Mouse (Mus musculus) MEL (cell line): ENCODE data around the gene Gm10277. TPM values are rescaled to one million over a fixed set of nuclear protein-coding genes. Genes with fewer than 3 reads are reported as not detected.

Experiments
- DNase-seq: peaks from one replicate; pipeline ENCODE4 v3.0.0; 2011; ENCODE audit warnings: low read depth, low spot score
- H3K27ac ChIP-seq: 2 replicates; pipeline ENCODE4 v1.5.1; 2012; ENCODE audit warnings: low read depth, mild to moderate bottlenecking, control low read depth, low read length, moderate library complexity; ENCODE audit not compliant: control insufficient read depth
- H3K27me3 ChIP-seq, 2 experiments: fragments of 150-350 bp in 1 of 2; sonication (generic) in 1 of 2; 2 replicates each; pipeline ENCODE4 v1.6.1; 2012; ENCODE audit warnings: low read length in 2 of 2, mild to moderate bottlenecking in 2 of 2, improper control_type of control experiment in 1 of 2, moderate library complexity in 1 of 2; ENCODE audit not compliant: insufficient read depth in 2 of 2, control insufficient read depth in 1 of 2
- H3K36me3 ChIP-seq, 2 experiments: 2 replicates each; pipeline ENCODE4 v1.6.1; 2012 to 2014; ENCODE audit warnings: low read length in 2 of 2, improper control_type of control experiment in 1 of 2, inconsistent platforms in 1 of 2, mild to moderate bottlenecking in 1 of 2; ENCODE audit not compliant: insufficient read depth in 2 of 2, control insufficient read depth in 1 of 2
- H3K4me1 ChIP-seq, 2 experiments: fragments of 150-350 bp in 1 of 2; sonication (generic) in 1 of 2; 2 replicates each; pipeline ENCODE4 v1.6.1; 2012; ENCODE audit warnings: low read length in 2 of 2, improper control_type of control experiment in 1 of 2, mild to moderate bottlenecking in 1 of 2; ENCODE audit not compliant: insufficient read depth in 2 of 2, control insufficient read depth in 1 of 2
- H3K4me3 ChIP-seq, 2 experiments: fragments of 150-350 bp in 1 of 2; sonication (generic) in 1 of 2; 2 replicates each; pipeline ENCODE4 v1.5.1; 2012; ENCODE audit warnings: low read depth in 2 of 2, low read length in 2 of 2, mild to moderate bottlenecking in 2 of 2, moderate library complexity in 2 of 2, control low read depth in 1 of 2, improper control_type of control experiment in 1 of 2; ENCODE audit not compliant: control insufficient read depth in 1 of 2, insufficient read depth in 1 of 2
- H3K79me2 ChIP-seq: 2 replicates; pipeline ENCODE4 v1.6.1; 2012; ENCODE audit warnings: mild to moderate bottlenecking, low read length, moderate library complexity; ENCODE audit not compliant: control insufficient read depth, poor library complexity, insufficient read depth
- H3K9ac ChIP-seq: 2 replicates; pipeline ENCODE4 v1.6.1; 2012; ENCODE audit warnings: low read depth, mild to moderate bottlenecking, control low read depth, low read length, moderate library complexity; ENCODE audit not compliant: control insufficient read depth, poor library complexity, severe bottlenecking
- H3K9me3 ChIP-seq: fragments of 150-350 bp; sonication (generic); replicated peaks from 2 replicates; pipeline ENCODE4 v1.6.1; 2012; ENCODE audit warnings: mild to moderate bottlenecking, low read length, improper control_type of control experiment, moderate library complexity; ENCODE audit not compliant: insufficient read depth
- BHLHE40 ChIP-seq: IDR thresholded peaks from 2 replicates; pipeline ENCODE4 v1.6.1; 2012; ENCODE audit warnings: low read depth, mild to moderate bottlenecking, inconsistent platforms, low read length, improper control_type of control experiment, borderline replicate concordance
- CHD1 ChIP-seq: IDR thresholded peaks from 2 replicates; pipeline ENCODE4 v1.6.1; 2012; ENCODE audit warnings: low read depth, mild to moderate bottlenecking, inconsistent platforms, low read length, improper control_type of control experiment
- CHD2 ChIP-seq: IDR thresholded peaks from 2 replicates; pipeline ENCODE4 v1.6.1; 2011; ENCODE audit warnings: low read length, improper control_type of control experiment
- CTCF ChIP-seq, 3 experiments: IDR thresholded peaks in 2 of 3; conservative IDR thresholded peaks in 1 of 3; 2 replicates each; pipeline ENCODE4 v1.5.1; 2011 to 2012; ENCODE audit warnings: low read length in 3 of 3, low read depth in 2 of 3, mild to moderate bottlenecking in 2 of 3, improper control_type of control experiment in 1 of 3, inconsistent platforms in 1 of 3, mixed read lengths in 1 of 3, moderate library complexity in 1 of 3; ENCODE audit not compliant: control insufficient read depth in 1 of 3, insufficient read depth in 1 of 3, poor library complexity in 1 of 3, severe bottlenecking in 1 of 3
- E2F4 ChIP-seq: IDR thresholded peaks from 2 replicates; pipeline ENCODE4 v1.6.1; 2011; ENCODE audit warnings: low read depth, low read length, improper control_type of control experiment, borderline replicate concordance
- ELF1 ChIP-seq: IDR thresholded peaks from 2 replicates; pipeline ENCODE4 v1.6.1; 2014; ENCODE audit warnings: low read depth, mild to moderate bottlenecking, inconsistent platforms, low read length, improper control_type of control experiment, moderate library complexity
- EP300 ChIP-seq, 2 experiments: IDR thresholded peaks; 2 replicates each; pipeline ENCODE4 v1.6.1; 2011; ENCODE audit warnings: improper control_type of control experiment in 2 of 2, low read length in 2 of 2, low read depth in 1 of 2, mild to moderate bottlenecking in 1 of 2
- ETS1 ChIP-seq: IDR thresholded peaks from 2 replicates; pipeline ENCODE4 v1.6.1; 2012; ENCODE audit warnings: low read depth, mild to moderate bottlenecking, inconsistent platforms, low read length, improper control_type of control experiment, moderate library complexity
- GABPA ChIP-seq: IDR thresholded peaks from 2 replicates; pipeline ENCODE4 v1.6.1; 2012; ENCODE audit warnings: low read depth, mild to moderate bottlenecking, inconsistent platforms, low read length, improper control_type of control experiment, moderate library complexity
- GATA1 ChIP-seq: IDR thresholded peaks from 2 replicates; pipeline ENCODE4 v1.6.1; 2011; ENCODE audit warnings: low read depth, low read length, improper control_type of control experiment
- HCFC1 ChIP-seq: IDR thresholded peaks from 2 replicates; pipeline ENCODE4 v1.6.1; 2012; ENCODE audit warnings: low read depth, mild to moderate bottlenecking, inconsistent platforms, low read length, improper control_type of control experiment, moderate library complexity
- JUND ChIP-seq: IDR thresholded peaks from 2 replicates; pipeline ENCODE4 v1.6.1; 2011; ENCODE audit warnings: low read depth, mild to moderate bottlenecking, improper control_type of control experiment, low read length
- KAT2A ChIP-seq: conservative IDR thresholded peaks from 2 replicates; pipeline ENCODE4 v1.6.1; 2012; ENCODE audit warnings: low read depth, low read length, improper control_type of control experiment, inconsistent platforms
- MAFK ChIP-seq: IDR thresholded peaks from 2 replicates; pipeline ENCODE4 v1.6.1; 2011; ENCODE audit warnings: low read depth, mild to moderate bottlenecking, low read length, improper control_type of control experiment, borderline replicate concordance
- MAX ChIP-seq: IDR thresholded peaks from 2 replicates; pipeline ENCODE4 v1.6.1; 2011; ENCODE audit warnings: low read length, improper control_type of control experiment
- MAZ ChIP-seq: IDR thresholded peaks from 2 replicates; pipeline ENCODE4 v1.6.1; 2012; ENCODE audit warnings: low read depth, mild to moderate bottlenecking, inconsistent platforms, low read length, improper control_type of control experiment
- MEF2A ChIP-seq: IDR thresholded peaks from 2 replicates; pipeline ENCODE4 v1.6.1; 2014; ENCODE audit warnings: low read depth, mild to moderate bottlenecking, inconsistent platforms, low read length, improper control_type of control experiment; ENCODE audit not compliant: poor library complexity, insufficient replicate concordance, severe bottlenecking; ENCODE audit errors: extremely low read depth
- MXI1 ChIP-seq: IDR thresholded peaks from 2 replicates; pipeline ENCODE4 v1.6.1; 2011; ENCODE audit warnings: mild to moderate bottlenecking, low read depth, low read length, improper control_type of control experiment
- MYB ChIP-seq: IDR thresholded peaks from 2 replicates; pipeline ENCODE4 v1.6.1; 2011; ENCODE audit warnings: mild to moderate bottlenecking, low read depth, low read length, improper control_type of control experiment
- MYC ChIP-seq: IDR thresholded peaks from 2 replicates; pipeline ENCODE4 v1.6.1; 2011; ENCODE audit warnings: low read depth, mild to moderate bottlenecking, low read length, improper control_type of control experiment, moderate library complexity
- NELFE ChIP-seq: IDR thresholded peaks from 2 replicates; pipeline ENCODE4 v1.6.1; 2011; ENCODE audit warnings: low read depth, low read length, improper control_type of control experiment
- NRF1 ChIP-seq: IDR thresholded peaks from 2 replicates; pipeline ENCODE4 v1.6.1; 2014; ENCODE audit warnings: low read depth, mild to moderate bottlenecking, inconsistent platforms, low read length, improper control_type of control experiment, moderate library complexity; ENCODE audit not compliant: poor library complexity, insufficient read depth, severe bottlenecking
- POLR2A ChIP-seq, 2 experiments: IDR thresholded peaks; 2 replicates each; pipeline ENCODE4 v1.6.1; 2011 to 2012; ENCODE audit warnings: low read length in 2 of 2, mild to moderate bottlenecking in 2 of 2, control low read depth in 1 of 2, improper control_type of control experiment in 1 of 2, low read depth in 1 of 2, moderate library complexity in 1 of 2; ENCODE audit not compliant: control insufficient read depth in 1 of 2, insufficient read depth in 1 of 2, poor library complexity in 1 of 2
- POLR2AphosphoS2 ChIP-seq: IDR thresholded peaks from 2 replicates; pipeline ENCODE4 v1.6.1; 2011; ENCODE audit warnings: low read length, improper control_type of control experiment
- RAD21 ChIP-seq: IDR thresholded peaks from 2 replicates; pipeline ENCODE4 v1.6.1; 2011; ENCODE audit warnings: mild to moderate bottlenecking, low read depth, low read length, improper control_type of control experiment
- RCOR1 ChIP-seq: IDR thresholded peaks from 2 replicates; pipeline ENCODE4 v1.6.1; 2012; ENCODE audit warnings: low read depth, mild to moderate bottlenecking, inconsistent platforms, low read length, improper control_type of control experiment
- SIN3A ChIP-seq: IDR thresholded peaks from 2 replicates; pipeline ENCODE4 v1.6.1; 2012; ENCODE audit warnings: low read length, improper control_type of control experiment, inconsistent platforms
- SMC3 ChIP-seq: IDR thresholded peaks from 2 replicates; pipeline ENCODE4 v1.6.1; 2011; ENCODE audit warnings: low read depth, low read length, improper control_type of control experiment
- TAL1 ChIP-seq: IDR thresholded peaks from 2 replicates; pipeline ENCODE4 v1.6.1; 2012; ENCODE audit warnings: mild to moderate bottlenecking, inconsistent platforms, low read length, moderate library complexity, mixed read lengths
- TBP ChIP-seq: IDR thresholded peaks from 2 replicates; pipeline ENCODE4 v1.8.0; 2011; ENCODE audit warnings: low read depth, low read length, improper control_type of control experiment
- UBTF ChIP-seq: IDR thresholded peaks from 2 replicates; pipeline ENCODE4 v1.6.1; 2012; ENCODE audit warnings: low read depth, mild to moderate bottlenecking, inconsistent platforms, low read length, improper control_type of control experiment, moderate library complexity, borderline replicate concordance; ENCODE audit not compliant: insufficient read depth
- USF2 ChIP-seq, 2 experiments: IDR thresholded peaks; 2 replicates each; pipeline ENCODE4 v1.6.1; 2011 to 2012; ENCODE audit warnings: improper control_type of control experiment in 2 of 2, low read length in 2 of 2, borderline replicate concordance in 1 of 2, inconsistent platforms in 1 of 2, low read depth in 1 of 2, mild to moderate bottlenecking in 1 of 2; ENCODE audit not compliant: insufficient read depth in 1 of 2
- ZC3H11A ChIP-seq: IDR thresholded peaks from 2 replicates; pipeline ENCODE4 v1.6.1; 2012; ENCODE audit warnings: low read depth, mild to moderate bottlenecking, inconsistent platforms, low read length, improper control_type of control experiment
- ZMIZ1 ChIP-seq: IDR thresholded peaks from 2 replicates; pipeline ENCODE4 v1.6.1; 2012; ENCODE audit warnings: low read depth, mild to moderate bottlenecking, inconsistent platforms, low read length, improper control_type of control experiment, moderate library complexity
- ZNF384 ChIP-seq: IDR thresholded peaks from 2 replicates; pipeline ENCODE4 v1.6.1; 2012; ENCODE audit warnings: low read depth, mild to moderate bottlenecking, inconsistent platforms, low read length, improper control_type of control experiment
- polyA plus RNA-seq, 2 experiments: library from polyadenylated mRNA; stranded (reverse) in 1 of 2; unstranded in 1 of 2; fragments of >175 nt in 1 of 2; fragments of >200 nt in 1 of 2; gene quantifications; 2 replicates each; pipeline versions ENCODE4 v1.2.1 to v1.2.4; 2012; ENCODE audit warnings: low replicate concordance in 2 of 2, low read depth in 1 of 2; ENCODE audit not compliant: insufficient read length in 2 of 2, insufficient read depth in 1 of 2, missing spikeins in 1 of 2
- total RNA-seq: library from RNA; depleted of rRNA; stranded (reverse); fragments of 300-350 nt; gene quantifications from 2 replicates; pipeline ENCODE4 v1.2.3, GENCODE M21; 2012

Gm10277 gene
- total and polyA plus RNA-seq, 3 experiments = 0.19 to 0.35 TPM; not detected in 1

GRCm38 (mm10) chr11:77771879-77772713 is 15.5 kb downstream of the Gm10277 start:
- H3K9me3 ChIP-seq = no peaks in the 10 kb centered on the region
- no peaks in the 10 kb centered on the region for H3K79me2 ChIP-seq
- H3K4me3 ChIP-seq = peak overlapping the region; percentile 0 to 35; a peak in 2 of 4 replicates
- peak; percentile 88 for DNase-seq
- peak overlapping the region; percentile 31 for H3K27ac ChIP-seq
- H3K4me1 ChIP-seq = peaks cover 10 to 14% of the 10 kb centered on the region in 2 experiments
- peak overlapping the region; percentile 0 for H3K9ac ChIP-seq
- H3K36me3 ChIP-seq = peaks cover 0 to 11% of the 10 kb centered on the region in 2 experiments; a peak in 2 of 4 replicates
- H3K27me3 ChIP-seq = no peaks in the 10 kb centered on the region
- TF ChIP-seq EP300 (IDR thresholded peaks at IDR 0.05; ENCODE audit: low read depth in 1 of 2, low read length in 2 of 2) (peak; percentile 33 to 57; a peak in 2 of 4 replicates), MAX (peak; percentile 70), ZMIZ1 (no peak), MEF2A (peak; percentile 10; the same call in 1 of the 2 replicates), MAZ (no peak), TAL1 (peak; percentile 56), USF2 (IDR thresholded peaks at IDR 0.05; ENCODE audit: borderline replicate concordance in 1 of 2, insufficient read depth in 1 of 2, low read depth in 1 of 2, low read length in 2 of 2) (no peak), KAT2A (no peak), RAD21 (no peak), SIN3A (peak; percentile 51), TBP (peak; percentile 63; the same call in 1 of the 2 replicates), SMC3 (no peak), MXI1 (peak; percentile 83), GATA1 (peak; percentile 43; the same call in 1 of the 2 replicates), E2F4 (no peak), CHD1 (no peak), MYC (peak; percentile 77), ZNF384 (no peak), UBTF (0 out of 2 replicates have a peak, but pooled peaks have one; percentile 46), BHLHE40 (no peak), CTCF (IDR thresholded peaks at IDR 0.05 in 2 of 3, conservative IDR thresholded peaks at IDR 0.05 in 1 of 3; ENCODE audit: control insufficient read depth in 1 of 3, insufficient read depth in 1 of 3, low read depth in 2 of 3, low read length in 3 of 3, poor library complexity in 1 of 3, severe bottlenecking in 1 of 3) (no peak), MYB (no peak), POLR2A (IDR thresholded peaks at IDR 0.05; ENCODE audit: control insufficient read depth in 1 of 2, insufficient read depth in 1 of 2, low read depth in 1 of 2, low read length in 2 of 2, poor library complexity in 1 of 2) (no peak), ZC3H11A (no peak), JUND (no peak), ELF1 (0 out of 2 replicates have a peak, but pooled peaks have one; percentile 18), ETS1 (0 out of 2 replicates have a peak, but pooled peaks have one; percentile 6), GABPA (no peak), NRF1 (peak; percentile 53; the same call in 1 of the 2 replicates), HCFC1 (peak; percentile 27; the same call in 1 of the 2 replicates), MAFK (no peak), NELFE (no peak), POLR2AphosphoS2 (no peak), RCOR1 (no peak), CHD2 (no peak)
